Mouse (Mus musculus): Measurements from ENCODE around the gene Tmem79.

DNA sequence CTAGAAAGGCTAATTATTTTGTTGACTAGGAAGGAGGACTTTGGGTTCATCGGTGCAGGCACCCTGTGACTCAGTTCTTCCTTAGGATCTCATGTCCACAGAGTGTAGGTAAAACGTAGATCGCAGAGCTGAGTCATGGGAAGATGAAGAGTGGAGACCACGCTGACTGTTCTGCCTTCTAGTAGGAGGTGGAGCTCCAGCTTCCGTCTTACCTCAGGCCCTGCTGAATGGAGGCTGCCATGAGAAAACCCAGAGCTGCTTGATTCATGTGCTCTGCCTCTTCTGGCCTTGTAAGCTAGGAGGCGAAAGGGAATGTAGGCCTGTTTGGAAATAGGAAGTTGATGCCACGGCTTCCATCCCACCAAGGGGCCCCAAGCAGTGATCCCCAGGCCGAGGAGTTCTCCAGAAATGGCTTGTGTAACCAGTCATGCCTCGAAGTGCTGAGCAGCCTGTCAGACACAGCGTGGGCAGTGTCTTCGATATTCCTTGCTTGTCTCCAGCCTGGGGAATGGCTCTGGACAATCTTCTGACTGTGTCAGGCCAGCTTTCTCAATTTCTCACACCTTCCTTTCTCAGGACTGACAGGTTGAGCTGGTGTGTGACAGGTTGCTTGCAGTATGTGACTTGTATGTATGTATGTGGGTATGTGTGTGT is 1.5 kb upstream of the Tmem79 start:
- no peak for TF ChIP-seq TAL1 (IDR thresholded peaks at IDR 0.05; ENCODE audit: low read length)
- TF ChIP-seq GATA1 (IDR thresholded peaks at IDR 0.05; ENCODE audit: low read length): no peak

Measured in erythroblast, embryonic 14.5 days (primary cell).